Mouse (Mus musculus) WW6 (cell line): ENCODE results near the gene Tyrobp.
A peak's percentile ranks its signal among the peaks of the same experiment; 100 is the strongest.

Experiments
- DNase-seq: peaks from one replicate; pipeline ENCODE4 v3.0.0-alpha.2; 2013; ENCODE audit warnings: low read depth, low spot score

Gene Tyrobp

GRCm38 (mm10) chr7:30423071-30423641, 9.6 kb downstream of the Tyrobp start:
- no peak for DNase-seq

DNA sequence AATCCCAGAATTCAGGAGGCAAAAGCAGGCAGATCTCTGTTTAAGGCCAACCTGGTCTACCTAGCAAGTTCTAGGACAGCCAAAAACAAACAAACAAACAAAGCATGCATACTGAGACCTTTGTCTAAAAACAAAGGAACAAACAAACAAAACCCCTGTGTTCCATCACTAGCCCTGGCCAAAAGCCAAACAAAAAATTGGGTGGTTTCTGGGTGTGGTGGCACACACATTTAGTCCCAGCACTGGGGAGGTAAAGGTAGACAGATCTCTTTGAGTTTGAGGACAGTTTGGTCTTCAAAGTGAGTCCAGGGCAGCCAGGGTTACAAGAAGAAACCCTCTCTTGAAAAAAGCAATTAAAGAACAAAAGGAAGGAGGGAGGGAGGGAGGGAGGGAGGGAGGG, 15.8 kb downstream of the Tyrobp start:
- no peak for DNase-seq

DNA sequence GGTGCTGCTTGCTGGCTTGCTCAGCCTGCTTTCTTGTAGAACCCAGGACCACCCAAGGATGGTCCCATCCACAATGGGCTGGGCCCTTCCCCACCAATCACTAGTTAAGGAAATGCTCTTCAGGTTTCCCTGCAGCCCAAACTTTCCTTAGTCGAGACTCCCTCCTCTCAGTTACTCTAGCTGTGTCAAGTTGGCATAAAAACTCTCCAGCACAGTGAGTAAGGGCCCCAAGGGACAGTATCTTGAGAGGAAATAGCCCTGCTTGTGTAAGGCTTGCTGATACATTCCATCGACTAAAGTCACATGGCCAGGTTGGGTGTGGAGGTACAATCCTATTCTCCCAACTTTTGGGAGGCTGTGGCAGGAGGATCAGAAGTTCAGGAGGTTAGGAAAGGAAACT, 16.6 kb downstream of the Tyrobp start:
- no peak for DNase-seq

- no peak for DNase-seq
These were observed 18.2 kb downstream of the Tyrobp start for GRCm38 (mm10) chr7:30431793-30432192.

DNA sequence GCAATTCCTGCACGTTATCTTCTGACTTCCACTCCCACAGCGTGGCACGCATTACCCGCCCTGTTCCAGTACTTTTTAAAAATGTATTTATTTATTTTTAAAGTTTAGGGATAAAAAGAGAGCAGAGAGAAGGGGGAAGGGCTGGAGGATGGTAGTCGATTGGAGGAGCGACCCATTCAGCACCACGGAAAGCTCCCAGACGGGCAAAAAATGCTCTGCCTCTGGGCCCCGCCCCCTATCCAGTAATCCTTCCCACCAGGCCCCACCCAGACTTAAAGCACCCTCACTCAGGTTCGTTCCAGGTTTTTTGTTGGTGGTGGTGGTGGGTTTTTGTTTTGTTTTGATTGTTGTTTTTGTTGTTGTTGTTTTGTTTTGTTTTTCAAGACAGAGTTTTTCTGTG, 20.7 kb downstream of the Tyrobp start:
- no peak for DNase-seq

- no peak for DNase-seq
These were observed 21.1 kb downstream of the Tyrobp start for GRCm38 (mm10) chr7:30434701-30435100.

GRCm38 (mm10) chr7:30435156-30435555, 21.6 kb downstream of the Tyrobp start:
- DNase-seq, result no peak

DNA sequence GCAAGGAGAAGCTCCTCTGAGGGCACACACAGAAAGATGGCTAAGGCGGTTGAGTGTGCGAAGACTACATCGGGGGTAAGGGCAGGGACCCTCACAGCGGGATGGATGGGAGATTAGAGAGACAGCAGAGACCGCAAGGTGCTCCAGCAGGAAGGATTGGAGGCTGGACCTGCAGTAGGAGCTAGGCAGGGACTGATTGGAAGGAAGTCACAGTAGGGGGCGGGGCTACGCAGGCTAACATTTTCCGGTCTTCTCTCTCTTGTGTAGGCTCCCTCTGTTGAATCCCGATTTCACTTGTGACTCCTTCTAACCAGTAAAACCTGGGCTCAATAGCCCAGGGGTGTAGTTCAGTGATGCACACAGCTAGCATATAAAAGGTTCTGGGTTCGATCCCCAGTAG, 23.3 kb downstream of the Tyrobp start:
- no peak for DNase-seq

DNA sequence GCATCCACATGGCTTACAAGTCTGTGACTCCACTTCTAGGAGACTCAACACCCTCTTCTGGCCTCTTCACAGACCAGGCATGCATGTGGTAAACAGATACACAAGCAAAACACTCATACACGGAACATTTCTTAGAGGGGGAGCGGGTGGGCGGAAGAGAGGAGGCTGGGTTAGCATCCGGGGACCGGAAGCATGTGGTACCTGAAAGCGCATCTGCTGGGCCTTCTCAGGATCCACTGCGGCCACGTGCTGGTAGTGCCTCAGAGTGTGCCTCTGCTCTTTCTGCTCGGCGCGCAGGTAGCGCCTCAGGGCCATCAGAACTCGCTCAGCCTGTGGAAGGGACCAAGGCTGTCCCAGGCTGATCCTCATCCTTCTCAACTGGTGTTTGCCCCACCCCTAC, 26.2 kb downstream of the Tyrobp start:
- no peak for DNase-seq

- DNase-seq, result peak; percentile 57
These were observed 27.1 kb downstream of the Tyrobp start for GRCm38 (mm10) chr7:30440697-30441096.

DNA sequence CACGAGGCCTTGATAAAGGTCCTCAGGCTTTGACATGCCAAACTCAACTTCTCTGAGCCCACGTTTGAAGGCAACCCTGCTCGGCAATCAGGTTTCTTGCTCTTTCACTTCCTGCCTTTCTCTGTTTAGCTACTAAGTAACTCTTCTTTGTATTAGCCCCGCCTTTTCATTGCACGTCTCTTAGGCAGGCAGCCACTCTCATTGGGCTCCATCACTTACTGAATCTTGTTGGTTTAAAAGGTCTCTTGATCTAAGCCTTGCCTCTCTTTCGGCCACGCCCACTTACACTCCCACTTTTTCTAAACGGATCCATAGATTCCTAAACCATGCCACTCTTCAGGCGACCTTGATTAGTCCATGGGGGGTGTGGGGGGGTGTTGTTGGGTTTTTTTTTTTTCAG, 30.1 kb downstream of the Tyrobp start:
- DNase-seq, result no peak

DNA sequence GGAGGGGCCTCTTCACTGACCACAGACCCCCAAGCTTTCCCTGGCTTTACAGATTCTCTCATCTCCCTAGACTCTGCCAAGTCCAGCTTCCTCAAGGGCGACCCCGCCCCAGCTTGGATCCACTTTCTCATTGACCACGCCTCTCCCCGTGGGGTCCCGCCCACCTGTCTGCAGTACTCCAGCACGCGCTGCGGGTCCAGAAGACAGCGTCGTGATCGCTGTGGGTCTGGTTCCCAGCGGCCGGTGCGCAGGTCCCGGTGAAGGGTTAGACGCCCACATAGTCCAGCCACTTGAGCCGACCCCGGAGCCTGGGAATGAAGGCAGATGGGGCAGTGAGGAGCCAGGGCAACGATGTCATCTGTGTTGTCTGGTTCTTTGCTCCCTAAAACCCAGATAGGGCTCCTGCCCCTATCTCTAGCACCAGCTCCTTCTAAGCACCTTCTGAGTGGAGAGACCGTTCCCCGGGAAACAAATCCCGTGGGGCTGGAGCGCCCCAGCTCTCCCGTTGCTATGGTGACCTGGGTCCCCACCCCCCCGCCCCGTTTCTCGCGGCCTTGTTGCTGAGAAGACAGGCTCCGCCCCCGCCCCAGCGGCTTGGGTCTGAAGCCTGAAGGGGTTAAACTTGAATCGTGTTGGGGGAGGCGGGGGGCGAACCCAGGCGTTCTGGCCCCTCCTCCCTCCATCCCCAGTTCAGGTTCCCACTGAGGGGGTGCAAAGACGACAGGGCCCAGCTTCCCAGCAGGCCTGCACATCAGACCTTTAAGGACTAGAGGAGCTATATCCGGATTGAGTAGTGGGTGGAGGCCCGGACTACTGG, 30.8 kb downstream of the Tyrobp start:
- DNase-seq, result no peak

DNA sequence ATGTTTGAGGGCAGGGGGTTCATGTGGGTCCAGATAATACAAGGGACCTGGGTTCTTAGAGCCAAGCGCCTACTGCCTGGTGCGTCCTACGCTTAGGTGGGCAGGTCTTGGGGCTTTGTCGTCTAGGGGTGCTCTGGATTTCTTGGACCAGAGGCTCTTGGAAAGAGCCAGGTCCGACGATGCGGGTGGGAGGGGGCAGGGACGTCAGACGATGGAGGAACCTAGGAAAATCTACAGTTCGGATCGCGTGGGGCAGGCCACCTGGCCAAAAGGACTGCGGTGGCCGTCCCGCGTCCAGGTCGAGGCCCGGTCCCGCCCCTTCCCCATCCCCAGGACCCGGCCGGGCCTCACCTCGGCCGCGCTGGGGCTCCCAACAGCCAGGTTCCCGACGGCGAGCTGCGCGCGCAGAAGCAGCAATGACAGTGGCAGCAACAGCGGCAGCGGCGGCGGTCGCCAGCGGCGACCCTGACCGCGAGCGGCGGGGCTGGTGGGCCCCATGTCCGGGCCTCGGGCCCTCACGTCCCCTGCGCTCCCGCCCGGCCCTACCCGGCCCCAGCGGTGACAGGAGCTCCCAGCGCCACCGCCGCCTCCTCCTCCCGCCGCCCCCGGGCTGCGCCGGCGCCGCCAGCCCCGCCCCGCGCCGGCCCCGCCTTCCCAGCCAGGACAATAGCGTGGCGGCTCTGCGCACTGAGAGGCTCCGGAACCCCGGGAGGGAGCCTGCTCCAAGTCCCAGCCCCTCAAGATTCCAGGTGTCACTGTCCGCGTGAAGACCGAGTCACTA, 31.6 kb downstream of the Tyrobp start, which contains the start of gene Aplp1:
Gene Aplp1, minus strand, starts transcription at position 565 of the 781 bp plus-strand sequence.
- DNase-seq, result no peak

DNA sequence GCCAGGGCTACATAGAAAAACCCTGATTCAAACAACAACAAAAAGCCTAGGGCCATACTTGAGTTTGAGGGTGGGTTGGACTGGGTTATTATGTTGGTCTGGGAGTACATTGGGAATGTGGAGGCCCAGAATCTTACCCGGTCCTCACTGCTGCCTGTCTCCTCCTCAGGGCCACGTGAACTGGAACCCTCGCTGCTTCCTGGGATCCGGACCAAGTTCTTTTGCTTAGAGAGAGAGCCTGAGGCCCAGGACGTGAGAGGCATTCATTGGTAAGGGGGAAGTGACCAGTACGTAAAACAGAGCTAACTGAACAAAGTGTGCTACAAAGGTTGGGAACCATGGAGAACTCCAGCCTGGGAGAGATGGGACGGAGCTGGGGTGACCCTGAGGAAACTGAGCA, 36.7 kb downstream of the Tyrobp start:
- DNase-seq, result no peak

GRCm38 (mm10) chr7:30453327-30453726, 39.8 kb downstream of the Tyrobp start:
- no peak for DNase-seq

- peak; percentile 70 for DNase-seq
These were observed 40.2 kb downstream of the Tyrobp start for GRCm38 (mm10) chr7:30453766-30454165.

- DNase-seq, result no peak
These were observed 40.7 kb downstream of the Tyrobp start for GRCm38 (mm10) chr7:30454259-30454658.

- DNase-seq, result no peak
These were observed 42.9 kb downstream of the Tyrobp start for GRCm38 (mm10) chr7:30456487-30456886.

GRCm38 (mm10) chr7:30456911-30457628, 43.5 kb downstream of the Tyrobp start:
- DNase-seq, result no peak

- DNase-seq, result no peak
These were observed 44.2 kb downstream of the Tyrobp start, which contains the start of the genes Kirrel2 and Nphs1 for GRCm38 (mm10) chr7:30457629-30458330. Gene Kirrel2 (minus strand): TSS chr7:30457690. Gene Nphs1 (plus strand): TSS chr7:30458315.

DNA sequence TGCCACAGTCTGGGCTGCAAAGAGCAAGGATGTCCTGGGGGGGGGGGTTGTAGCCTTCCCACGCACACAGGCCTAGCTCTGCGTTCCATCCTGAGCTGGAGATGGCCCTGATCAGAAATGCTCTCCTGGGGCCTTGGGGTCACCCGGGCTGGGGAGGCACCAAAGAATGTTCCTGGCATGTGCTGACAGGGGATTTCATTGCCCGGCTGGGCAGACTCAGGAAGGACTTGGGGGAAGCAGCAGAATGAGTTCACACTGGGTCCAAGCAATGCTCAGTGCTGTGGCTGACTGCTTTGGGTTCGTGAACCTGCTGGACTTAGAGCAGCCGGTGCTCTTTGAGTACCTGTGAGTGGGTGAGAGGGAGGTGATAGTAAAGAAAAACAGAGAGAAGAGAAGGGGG, 45.9 kb downstream of the Tyrobp start:
- no peak for DNase-seq
